Mouse (Mus musculus) frontal cortex, adult 2 months (tissue): ENCODE measurements around the gene Pola2. TPM values are rescaled to one million over a fixed set of nuclear protein-coding genes. Genes with fewer than 3 reads are reported as not detected.
A peak's percentile ranks its signal among the peaks of the same experiment; 100 is the strongest.

Source experiments
- DNase-seq, 2 experiments: peaks; one replicate each; pipeline ENCODE4 v3.0.0; 2022; ENCODE audit warnings: low spot score in 1 of 2; ENCODE audit errors: extremely low spot score in 1 of 2
- polyA plus RNA-seq: library from polyadenylated mRNA; depleted of rRNA; stranded (reverse); fragments of >200 nt; gene quantifications from 2 replicates; pipeline ENCODE4 v1.2.3, GENCODE M21; 2012

Gene Pola2
- polyA plus RNA-seq, 1 experiment, result 14.2 TPM

GRCm38 (mm10) chr19:5938516-5938915, 25.5 kb downstream of the Pola2 start:
- DNase-seq, result no peak

- peak in 1 of 2 experiments; percentile 18 for DNase-seq
These were observed 26.1 kb downstream of the Pola2 start for GRCm38 (mm10) chr19:5937836-5938406.

- no peak for DNase-seq
These were observed 26.7 kb downstream of the Pola2 start for GRCm38 (mm10) chr19:5937095-5937835.

GRCm38 (mm10) chr19:5935691-5936090, 28.3 kb downstream of the Pola2 start:
- no peak for DNase-seq

GRCm38 (mm10) chr19:5935266-5935665, 28.7 kb downstream of the Pola2 start:
- no peak for DNase-seq

- DNase-seq, result no peak
These were observed 34.1 kb downstream of the Pola2 start for GRCm38 (mm10) chr19:5929634-5930596.

- DNase-seq, result no peak
These were observed 35.5 kb downstream of the Pola2 start for GRCm38 (mm10) chr19:5928546-5928945.

- DNase-seq, result no peak
These were observed 35.9 kb downstream of the Pola2 start for GRCm38 (mm10) chr19:5928104-5928503.

- DNase-seq, result no peak
These were observed 36.5 kb downstream of the Pola2 start for GRCm38 (mm10) chr19:5927532-5927931.

- no peak for DNase-seq
These were observed 37.0 kb downstream of the Pola2 start for GRCm38 (mm10) chr19:5927026-5927425.

GRCm38 (mm10) chr19:5925311-5925855, 38.6 kb downstream of the Pola2 start:
- no peak for DNase-seq

GRCm38 (mm10) chr19:5924713-5925093, 39.3 kb downstream of the Pola2 start, which contains the start of gene Cdc42ep2:
TSS of gene Cdc42ep2 (minus strand) at chr19:5924816.
- peak; percentile 87 to 94 for DNase-seq

GRCm38 (mm10) chr19:5923990-5924712, 39.9 kb downstream of the Pola2 start:
- DNase-seq, result peak; percentile 56 to 96

- no peak for DNase-seq
These were observed 41.0 kb downstream of the Pola2 start for GRCm38 (mm10) chr19:5922963-5923362.

GRCm38 (mm10) chr19:5922119-5922942, 41.7 kb downstream of the Pola2 start:
- DNase-seq, result no peak

GRCm38 (mm10) chr19:5921715-5922114, 42.3 kb downstream of the Pola2 start:
- DNase-seq, result no peak

- DNase-seq, result no peak
These were observed 50.8 kb downstream of the Pola2 start, which contains the start of gene Dpf2 for GRCm38 (mm10) chr19:5913007-5913719. TSS of gene Dpf2 (minus strand) at chr19:5913010.
